11 mouse cellular contexts compared by ENCODE assay signal in genomic region chr7:34720882-34721649, GRCm38 (mm10).
DNase-seq lines count a peak whose midpoint lies in the region; ATAC-seq and TF ChIP-seq lines count a peak whose summit lies in the region.
"Had no signal": no experiment of that assay in that cellular context is flagged by ENCODE, and none has a peak within 500 bp of the region (broad histone marks: within the 10 kb centered on the region; RNA-seq: fewer than 3 reads in every experiment).

No protein-coding gene starts in this region.

- H3K27me3 ChIP-seq in heart, postnatal 0 days (ENCODE audit: control insufficient read depth, insufficient read depth, low read length): no peaks in the 10 kb centered on the region
- H3K27me3 ChIP-seq in E14TG2a.4 (ENCODE audit: insufficient read depth, low read length): 0 out of 2 replicates have a peak, but pooled peaks cover 2% of the 10 kb centered on the region
- H3K27me3 ChIP-seq in hindbrain, postnatal 0 days (ENCODE audit: insufficient read depth, low read length): no peaks in the 10 kb centered on the region

- H3K4me2 ChIP-seq in heart, postnatal 0 days (ENCODE audit: low read depth, low read length): no peak overlapping the region
- H3K4me2 ChIP-seq in hindbrain, postnatal 0 days (ENCODE audit: low read depth, low read length): no peak overlapping the region
- H3K4me2 ChIP-seq: liver, embryonic 12.5 days had no signal

- intact Hi-C loops in heart, postnatal 14 days (cut with DNase I): no loop called here

- no peak overlapping the region for H3K27ac ChIP-seq in heart, postnatal 0 days (ENCODE audit: low read depth)
- peak overlapping the region; percentile 26; the same call in 1 of the 2 replicates for H3K27ac ChIP-seq in hindbrain, postnatal 0 days
- H3K27ac ChIP-seq: liver, embryonic 12.5 days had no signal

- no peaks in the 10 kb centered on the region for H3K36me3 ChIP-seq in heart, postnatal 0 days (replicated peaks; ENCODE audit: control insufficient read depth, insufficient read depth, low read length)
- no peaks in the 10 kb centered on the region for H3K36me3 ChIP-seq in E14TG2a.4 (ENCODE audit: insufficient read depth, low read length)
- no peaks in the 10 kb centered on the region for H3K36me3 ChIP-seq in hindbrain, postnatal 0 days (ENCODE audit: insufficient read depth, low read length)
- H3K36me3 ChIP-seq: liver, embryonic 12.5 days had no signal

- no peak overlapping the region for H3K4me3 ChIP-seq in heart, postnatal 0 days (ENCODE audit: low read depth, low read length)
- peak overlapping the region; percentile 43 for H3K4me3 ChIP-seq in E14TG2a.4 (replicated peaks; ENCODE audit: low read length)
- no peak overlapping the region for H3K4me3 ChIP-seq in hindbrain, postnatal 0 days (ENCODE audit: low read length)
- H3K4me3 ChIP-seq: liver, embryonic 12.5 days had no signal

- no peaks in the 10 kb centered on the region for H3K9me3 ChIP-seq in heart, postnatal 0 days (replicated peaks; ENCODE audit: control insufficient read depth, low read length)
- H3K9me3 ChIP-seq in E14TG2a.4 (ENCODE audit: low read length): no peaks in the 10 kb centered on the region
- no peaks in the 10 kb centered on the region for H3K9me3 ChIP-seq in hindbrain, postnatal 0 days (ENCODE audit: low read length)
- H3K9me3 ChIP-seq: liver, embryonic 12.5 days had no signal

- no peak overlapping the region for H3K9ac ChIP-seq in heart, postnatal 0 days (replicated peaks; ENCODE audit: low read depth, low read length)
- no peak overlapping the region for H3K9ac ChIP-seq in hindbrain, postnatal 0 days (replicated peaks; ENCODE audit: low read length)
- H3K9ac ChIP-seq: liver, embryonic 12.5 days had no signal

- H3K4me1 ChIP-seq in heart, postnatal 0 days (ENCODE audit: control insufficient read depth, insufficient read depth): peaks cover 16% of the 10 kb centered on the region
- H3K4me1 ChIP-seq in E14TG2a.4 (replicated peaks; ENCODE audit: low read depth, low read length): peaks cover 50% of the 10 kb centered on the region
- H3K4me1 ChIP-seq in hindbrain, postnatal 0 days (ENCODE audit: insufficient read depth, low read length): peaks cover 15% of the 10 kb centered on the region
- H3K4me1 ChIP-seq: liver, embryonic 12.5 days had no signal

- ATAC-seq in heart, postnatal 0 days (ENCODE audit: insufficient read depth, low read depth): 0 out of 2 replicates have a peak, but pooled peaks have one; percentile 3
- ATAC-seq in hindbrain, postnatal 0 days: peak; percentile 65
- ATAC-seq in megakaryocyte-erythroid progenitor cell, adult 5-6 weeks (replicated peaks; ENCODE audit: low FRiP score, low TSS enrichment, poor library complexity, severe bottlenecking): no peak

- no peak for TF ChIP-seq CTCF in heart, postnatal 0 days (IDR thresholded peaks at IDR 0.05; ENCODE audit: low read depth)
- no peak for TF ChIP-seq CTCF in E14TG2a.4 (conservative IDR thresholded peaks at IDR 0.05; ENCODE audit: low read length)
- no peak for TF ChIP-seq CTCF in hindbrain, postnatal 0 days (IDR thresholded peaks at IDR 0.05; ENCODE audit: low read depth)

- TF ChIP-seq EP300 in heart, postnatal 0 days (IDR thresholded peaks at IDR 0.05; ENCODE audit: low read depth): no peak

- 43% methylated on average over 5 of the region's 5 CpGs for WGBS in heart, postnatal 0 days
- WGBS in hindbrain, postnatal 0 days: 23% methylated on average over 5 of the region's 5 CpGs

- DNase-seq in heart, postnatal 0 days (ENCODE audit: low spot score): no peak
- DNase-seq in heart, postnatal 14 days: no peak
- DNase-seq in ZHBTc4 (ENCODE audit: low read depth, low spot score): peak; percentile 93
- DNase-seq in hindbrain, postnatal 0 days (ENCODE audit: low spot score): peak; percentile 53
- DNase-seq in urinary bladder, postnatal 36 days (ENCODE audit: low spot score in 2 of 2): no peak
- DNase-seq in cerebellum, postnatal 14 days: no peak
- DNase-seq: layer of hippocampus, adult 9-11 months; thymus, postnatal 4 days had no signal

Comparison
In these comparisons a context has a peak if more than half of its experiments do, and no peak if none do; other contexts are left out.
1. DNase-seq: peak in ZHBTc4 (single experiment) and hindbrain, postnatal 0 days (single experiment); none in heart, postnatal 0 days (single experiment), heart, postnatal 14 days (0 of 2), urinary bladder, postnatal 36 days (0 of 2) and cerebellum, postnatal 14 days (0 of 2).